Mouse (Mus musculus): ENCODE measurements around the gene Prr19. TPM values are rescaled to one million over a fixed set of nuclear protein-coding genes. Genes with fewer than 3 reads are reported as not detected.
A peak's percentile ranks its signal among the peaks of the same experiment; 100 is the strongest.
"Not testable (repeated sequence)": the region's sequence is repeated elsewhere in the genome, so short reads cannot be mapped to it uniquely, and the experiment has no call there.

Prr19 gene
- polyA plus RNA-seq, 1 experiment from 2014 or later, result 3.1 TPM

GRCm38 (mm10) chr7:25315306-25316041 is 14.3 kb downstream of the Prr19 start:
- Histone ChIP-seq H3K4me1 (replicated peaks) (peaks cover 40% of the 10 kb centered on the region), H3K9me3 (no peaks in the 10 kb centered on the region), H3K27ac (peak overlapping the region; percentile 88; the same call in 1 of the 2 replicates), H3K27me3 (peaks cover 51% of the 10 kb centered on the region), H3K4me2 (replicated peaks) (peak overlapping the region; percentile 66), H3K4me3 (replicated peaks) (peak overlapping the region; percentile 73), H3K36me3 (peaks cover 10% of the 10 kb centered on the region; the same call in 1 of the 2 replicates), H3K9ac (replicated peaks) (peak overlapping the region; percentile 62)
- under 1% methylated on average over 63 of the region's 69 CpGs for WGBS
- ATAC-seq, result no peak

DNA sequence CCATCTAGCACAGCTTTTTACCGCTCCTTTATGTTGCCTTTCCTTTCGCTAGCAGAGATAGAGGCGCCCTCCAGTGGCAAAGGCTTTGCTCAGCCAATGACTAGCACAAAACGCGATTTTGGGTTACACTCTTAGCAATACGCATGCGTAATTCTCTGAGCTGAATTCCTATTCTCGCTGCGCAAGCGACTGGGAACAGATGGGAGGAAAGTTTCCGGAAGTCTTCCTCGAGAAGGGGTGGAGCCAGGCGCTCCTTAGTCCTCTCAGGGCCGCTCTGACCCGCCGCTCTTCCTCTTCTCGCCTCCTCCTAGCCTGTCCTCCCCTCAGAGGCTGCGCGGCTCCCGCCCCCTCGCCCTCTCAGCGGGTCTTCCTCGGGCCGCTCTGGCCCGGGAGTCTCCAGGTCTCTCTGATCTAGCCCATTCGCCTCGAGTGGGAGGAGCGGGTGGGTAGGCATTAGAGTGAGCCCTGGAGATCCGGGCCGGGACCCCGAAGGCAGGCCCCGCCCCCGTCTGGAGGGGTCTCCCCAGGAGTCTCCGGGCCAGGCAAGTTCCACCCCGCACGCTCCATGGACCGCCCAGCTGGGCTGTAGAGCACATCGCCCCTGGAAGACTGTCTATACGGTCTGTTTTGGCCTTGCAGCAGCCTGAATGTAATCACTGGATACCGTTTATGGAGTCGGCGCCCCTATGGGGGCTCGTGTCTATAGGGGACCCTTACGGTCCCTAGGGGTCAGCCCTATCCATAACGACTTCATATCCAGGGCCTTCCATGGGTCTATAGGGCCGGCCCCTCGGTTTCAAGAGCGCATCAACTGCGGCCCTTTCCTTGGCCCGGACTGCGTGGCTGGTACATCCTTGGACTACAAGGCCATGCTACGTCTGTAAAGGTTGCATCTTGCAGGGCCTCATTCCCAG is 15.6 kb downstream of the Prr19 start, which contains the start of gene Megf8:
Gene Megf8, plus strand, starts transcription at position 633 of the 914 bp plus-strand sequence.
- H3K4me2 ChIP-seq (replicated peaks), result peak within 1 kb of the TSS; percentile 95
- H3K4me1 ChIP-seq (replicated peaks), result peaks cover 50% of the 10 kb centered on the region
- H3K27ac ChIP-seq, result peak within 1 kb of the TSS; percentile 88
- under 1% methylated on average over 52 of the region's 52 CpGs for WGBS
- H3K36me3 ChIP-seq, result 0 out of 2 replicates have a peak, but pooled peaks cover 6% of the 10 kb centered on the region
- H3K9ac ChIP-seq (replicated peaks), result peak within 1 kb of the TSS; percentile 89
- peak within 1 kb of the TSS; percentile 73 for H3K4me3 ChIP-seq (replicated peaks)
- peaks cover 41% of the 10 kb centered on the region for H3K27me3 ChIP-seq
- no peaks in the 10 kb centered on the region for H3K9me3 ChIP-seq
- peak; percentile 99 for ATAC-seq

DNA sequence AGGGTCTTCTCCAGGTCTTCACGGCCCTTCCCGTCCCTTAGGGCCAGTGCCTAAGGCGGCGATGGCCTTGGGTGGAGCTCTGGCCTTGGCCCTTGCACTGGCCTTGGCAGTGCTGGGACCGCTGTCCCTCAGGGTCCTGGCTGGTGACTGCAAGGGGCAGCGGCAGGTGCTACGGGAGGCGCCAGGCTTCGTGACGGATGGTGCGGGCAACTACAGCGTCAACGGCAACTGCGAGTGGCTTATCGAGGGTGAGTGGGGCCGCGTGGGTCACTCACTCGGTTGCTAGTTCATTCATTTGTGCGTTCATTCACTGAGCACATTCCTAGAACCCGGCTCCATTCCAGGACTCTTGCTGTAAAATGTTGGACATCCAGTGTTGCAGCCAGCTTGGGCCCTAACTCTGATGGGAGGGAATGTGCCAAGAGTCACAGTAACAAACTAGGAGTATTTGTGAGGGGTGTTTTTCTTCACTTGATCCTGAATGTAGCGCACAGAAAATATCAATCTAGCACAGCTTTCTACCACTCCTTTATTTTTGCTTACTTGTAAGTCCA is 16.3 kb downstream of the Prr19 start:
- peaks cover 54% of the 10 kb centered on the region for H3K4me1 ChIP-seq (replicated peaks)
- peak overlapping the region; percentile 88 for H3K27ac ChIP-seq
- H3K4me2 ChIP-seq (replicated peaks), result peak overlapping the region; percentile 95
- peaks cover 34% of the 10 kb centered on the region for H3K27me3 ChIP-seq
- H3K4me3 ChIP-seq (replicated peaks), result peak overlapping the region; percentile 73
- 0 out of 2 replicates have a peak, but pooled peaks cover 3% of the 10 kb centered on the region for H3K36me3 ChIP-seq
- 14% methylated on average over 21 of the region's 21 CpGs for WGBS
- peak overlapping the region; percentile 89 for H3K9ac ChIP-seq (replicated peaks)
- ATAC-seq, result no peak
- no peaks in the 10 kb centered on the region for H3K9me3 ChIP-seq

DNA sequence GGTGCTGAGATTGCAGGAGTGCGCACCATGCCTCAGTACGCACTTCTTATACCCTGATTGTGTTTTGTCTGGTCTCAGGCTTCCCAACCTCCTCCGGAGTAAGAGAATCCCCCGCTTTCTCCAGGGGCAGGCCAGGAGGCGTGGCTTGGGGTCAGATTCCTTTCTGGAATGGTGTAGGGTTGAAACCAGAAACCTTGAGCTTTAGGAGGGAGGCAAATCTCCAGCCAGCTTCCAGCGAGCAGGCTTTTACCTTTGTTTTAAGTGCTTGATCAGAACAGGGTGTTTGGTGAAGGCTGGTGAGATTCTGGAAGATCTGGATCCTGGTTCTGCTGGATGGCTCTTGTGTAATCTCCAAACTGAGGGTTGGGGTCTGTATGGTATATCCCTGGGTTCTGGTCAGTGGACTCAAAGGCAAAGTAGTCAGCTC is 20.9 kb downstream of the Prr19 start:
- H3K27ac ChIP-seq, result peak overlapping the region; percentile 21; the same call in 1 of the 2 replicates
- H3K4me3 ChIP-seq (replicated peaks), result no peak overlapping the region
- no peak overlapping the region for H3K9ac ChIP-seq (replicated peaks)
- WGBS, result 4% methylated on average over 6 of the region's 6 CpGs
- H3K27me3 ChIP-seq, result no peaks in the 10 kb centered on the region
- peak overlapping the region; percentile 16; the same call in 1 of the 2 replicates for H3K4me2 ChIP-seq (replicated peaks)
- ATAC-seq, result no peak
- H3K36me3 ChIP-seq, result peaks cover 11% of the 10 kb centered on the region; the same call in 1 of the 2 replicates
- no peaks in the 10 kb centered on the region for H3K9me3 ChIP-seq
- H3K4me1 ChIP-seq (replicated peaks), result peaks cover 34% of the 10 kb centered on the region

GRCm38 (mm10) chr7:25323219-25323618 is 22.0 kb downstream of the Prr19 start:
- no peak for ATAC-seq
- Histone ChIP-seq H3K9ac (replicated peaks) (no peak overlapping the region), H3K27me3 (no peaks in the 10 kb centered on the region), H3K36me3 (peaks cover 21% of the 10 kb centered on the region), H3K4me1 (replicated peaks) (peaks cover 22% of the 10 kb centered on the region), H3K27ac (no peak overlapping the region), H3K4me2 (replicated peaks) (no peak overlapping the region), H3K9me3 (no peaks in the 10 kb centered on the region), H3K4me3 (replicated peaks) (no peak overlapping the region)
- 89% methylated on average over 2 of the region's 2 CpGs for WGBS

GRCm38 (mm10) chr7:25325431-25325830 is 24.2 kb downstream of the Prr19 start:
- not testable (repeated sequence) for H3K27ac ChIP-seq; ATAC-seq; H3K27me3 ChIP-seq; H3K9ac ChIP-seq (replicated peaks); H3K4me3 ChIP-seq (replicated peaks); H3K9me3 ChIP-seq; H3K4me2 ChIP-seq (replicated peaks)
- Histone ChIP-seq H3K4me1 (replicated peaks) (peaks cover 14% of the 10 kb centered on the region), H3K36me3 (peaks cover 34% of the 10 kb centered on the region)
- 94% methylated on average over 6 of the region's 6 CpGs for WGBS

DNA sequence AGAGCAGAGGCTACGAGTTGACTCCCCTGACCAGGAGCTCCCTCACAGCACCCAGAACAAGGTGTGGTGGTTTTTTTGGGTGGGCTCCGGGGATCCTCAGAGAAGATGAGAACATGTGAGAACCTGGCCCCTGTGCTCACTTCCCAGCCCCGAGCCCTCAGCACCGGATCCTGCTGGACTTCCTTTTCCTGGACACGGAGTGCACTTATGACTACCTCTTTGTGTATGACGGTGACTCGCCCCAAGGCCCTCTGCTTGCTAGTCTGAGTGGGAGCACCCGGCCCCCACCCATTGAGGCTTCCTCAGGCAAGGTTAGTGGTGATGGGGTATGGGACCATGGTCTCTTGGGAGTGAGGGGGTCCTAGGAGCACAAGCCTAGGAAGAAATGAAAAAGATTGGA is 25.0 kb downstream of the Prr19 start:
- H3K27ac ChIP-seq, result no peak overlapping the region
- peaks cover 10% of the 10 kb centered on the region for H3K4me1 ChIP-seq (replicated peaks)
- ATAC-seq, result no peak
- no peaks in the 10 kb centered on the region for H3K9me3 ChIP-seq
- H3K4me2 ChIP-seq (replicated peaks), result no peak overlapping the region
- no peak overlapping the region for H3K9ac ChIP-seq (replicated peaks)
- 95% methylated on average over 8 of the region's 8 CpGs for WGBS
- H3K36me3 ChIP-seq, result peaks cover 42% of the 10 kb centered on the region
- H3K27me3 ChIP-seq, result no peaks in the 10 kb centered on the region
- no peak overlapping the region for H3K4me3 ChIP-seq (replicated peaks)

DNA sequence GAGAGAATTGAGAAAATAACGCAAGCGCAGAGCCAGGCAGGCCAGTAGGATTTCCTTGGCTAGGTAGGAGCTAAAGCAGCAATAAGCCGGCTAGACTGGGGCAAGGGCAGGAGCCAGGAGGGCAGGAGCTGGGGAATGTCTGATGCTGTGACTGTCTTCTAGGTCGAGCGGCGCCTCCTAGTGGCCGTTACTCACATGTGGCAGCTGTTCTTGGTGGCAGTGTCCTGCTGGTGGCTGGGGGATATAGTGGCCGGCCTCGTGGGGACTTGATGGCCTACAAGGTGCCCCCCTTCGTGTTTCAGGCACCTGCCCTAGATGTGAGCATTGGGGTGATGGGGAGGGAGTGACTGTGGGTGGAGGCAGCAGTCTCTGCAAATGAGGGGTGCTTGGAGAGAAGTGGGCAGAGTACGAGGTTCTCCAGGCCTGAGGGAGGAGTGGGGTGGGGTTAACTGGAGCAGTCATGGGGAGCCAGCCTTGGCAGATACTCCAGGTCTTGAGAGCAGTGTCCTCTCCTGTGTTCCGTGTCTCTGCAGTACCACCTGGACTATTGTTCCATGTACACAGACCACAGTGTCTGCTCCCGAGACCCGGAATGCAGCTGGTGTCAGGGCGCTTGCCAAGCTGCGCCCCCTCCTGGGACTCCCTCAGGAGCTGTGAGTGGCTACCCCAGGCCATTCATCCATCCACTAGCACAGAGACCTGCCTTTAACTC is 32.5 kb downstream of the Prr19 start:
- 41% methylated on average over 16 of the region's 16 CpGs for WGBS
- H3K27ac ChIP-seq, result no peak overlapping the region
- no peak overlapping the region for H3K4me2 ChIP-seq (replicated peaks)
- no peak overlapping the region for H3K9ac ChIP-seq (replicated peaks)
- H3K4me3 ChIP-seq (replicated peaks), result no peak overlapping the region
- peak; percentile 76 for ATAC-seq
- peaks cover 75% of the 10 kb centered on the region for H3K36me3 ChIP-seq
- H3K9me3 ChIP-seq, result no peaks in the 10 kb centered on the region
- H3K4me1 ChIP-seq (replicated peaks), result 0 out of 2 replicates have a peak, but pooled peaks cover 3% of the 10 kb centered on the region
- H3K27me3 ChIP-seq, result no peaks in the 10 kb centered on the region

- peak; percentile 35 for ATAC-seq
Measured at GRCm38 (mm10) chr7:25334472-25334871, 33.3 kb downstream of the Prr19 start.

DNA sequence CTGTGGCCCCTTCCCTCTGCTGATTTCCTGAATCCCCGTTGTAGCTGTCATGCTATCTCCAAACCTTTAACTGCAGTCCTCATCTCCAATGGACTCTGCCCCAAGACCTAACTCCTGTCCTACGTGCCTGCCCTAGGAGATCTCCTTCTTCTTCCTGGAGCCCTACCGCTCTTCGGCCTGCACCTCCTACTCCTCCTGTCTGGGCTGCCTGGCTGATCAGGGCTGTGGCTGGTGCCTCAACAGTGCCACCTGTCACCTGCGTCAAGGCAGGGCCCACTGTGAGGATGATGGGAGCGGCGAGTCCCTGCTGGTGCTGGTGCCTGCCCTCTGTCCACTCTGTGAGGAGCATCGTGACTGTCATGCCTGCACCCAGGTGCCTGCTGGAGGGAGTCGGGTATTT is 38.1 kb downstream of the Prr19 start:
- Histone ChIP-seq H3K27me3 (no peaks in the 10 kb centered on the region), H3K36me3 (peaks cover 84% of the 10 kb centered on the region), H3K4me1 (replicated peaks) (peaks cover 7% of the 10 kb centered on the region), H3K4me3 (replicated peaks) (no peak overlapping the region), H3K9me3 (no peaks in the 10 kb centered on the region), H3K27ac (no peak overlapping the region), H3K9ac (replicated peaks) (no peak overlapping the region), H3K4me2 (replicated peaks) (no peak overlapping the region)
- no peak for ATAC-seq
- WGBS, result 91% methylated on average over 9 of the region's 9 CpGs

More at GRCm38 (mm10) chr7:25334472-25334871, 33.3 kb downstream of the Prr19 start:
- Histone ChIP-seq H3K4me2 (replicated peaks) (no peak overlapping the region), H3K4me1 (replicated peaks) (0 out of 2 replicates have a peak, but pooled peaks cover 3% of the 10 kb centered on the region), H3K27ac (no peak overlapping the region), H3K4me3 (replicated peaks) (no peak overlapping the region), H3K9ac (replicated peaks) (no peak overlapping the region), H3K9me3 (no peaks in the 10 kb centered on the region), H3K27me3 (no peaks in the 10 kb centered on the region), H3K36me3 (peaks cover 75% of the 10 kb centered on the region)
- WGBS, result 84% methylated on average over 12 of the region's 12 CpGs

Data from midbrain, embryonic 13.5 days (tissue).